Mouse (Mus musculus): Measurements from ENCODE around the gene Npw.

DNA sequence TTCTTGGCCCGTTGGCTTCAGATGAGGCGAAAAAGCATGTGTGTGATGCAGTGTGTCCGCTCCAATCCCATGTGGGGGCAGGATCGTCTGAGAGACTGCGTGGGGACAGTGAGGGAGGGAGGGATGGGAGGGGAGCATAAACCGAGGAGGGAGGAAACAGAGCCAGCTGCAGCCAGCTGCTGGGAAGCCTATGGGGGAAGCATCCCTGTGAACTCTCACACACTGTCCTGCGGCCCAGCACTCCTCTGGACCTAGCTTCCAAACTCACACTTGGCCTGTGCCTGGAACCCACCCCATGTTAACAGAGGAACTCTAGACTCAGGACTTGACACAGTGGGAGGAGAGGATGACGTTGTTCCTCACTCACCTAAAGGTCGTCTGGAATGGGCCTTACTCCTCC lies 19.4 kb downstream of the Npw start:
- TF ChIP-seq POLR2A (IDR thresholded peaks at IDR 0.05; ENCODE audit: control insufficient read depth, extremely low read depth, insufficient read depth, low read length, poor library complexity) (no peak), CTCF (IDR thresholded peaks at IDR 0.05; ENCODE audit: borderline replicate concordance, control insufficient read depth, extremely low read depth, insufficient read depth, low read length, poor library complexity) (no peak)

Data from thymus, adult 2 months (tissue).